Mouse (Mus musculus): ENCODE measurements at regions not wholly inside any gene's neighbourhood (a gene's known extent, or its start where the extent isn't known, plus 50 kb on each side); places are given as distances from the start of the nearest gene placed in this dataset.

- DNase-seq (ENCODE audit: low spot score) = no peak
Observed at GRCm38 (mm10) chr4:131107127-131107857, 163.1 kb downstream of the Matn1 start.

GRCm38 (mm10) chr4:131112536-131112935 lies 168.4 kb downstream of the Matn1 start:
- H3K4me1 ChIP-seq (ENCODE audit: control insufficient read depth, insufficient read depth, low read length) = no peaks in the 10 kb centered on the region
- H3K27me3 ChIP-seq (replicated peaks; ENCODE audit: control insufficient read depth, insufficient read depth, low read length) = no peaks in the 10 kb centered on the region
- 72% methylated on average over 6 of the region's 6 CpGs for WGBS
- H3K4me3 ChIP-seq (ENCODE audit: low read depth, low read length) = no peak overlapping the region
- ATAC-seq (ENCODE audit: low read depth) (no peak), DNase-seq (ENCODE audit: low spot score) (no peak)
- no peak overlapping the region for H3K4me2 ChIP-seq (ENCODE audit: low read depth, low read length)
- H3K9ac ChIP-seq (ENCODE audit: low read depth, low read length) = no peak overlapping the region
- no peak overlapping the region for H3K27ac ChIP-seq (replicated peaks; ENCODE audit: low read depth, low read length)
- no peaks in the 10 kb centered on the region for H3K36me3 ChIP-seq (ENCODE audit: control insufficient read depth, insufficient read depth, low read length)
- no peaks in the 10 kb centered on the region for H3K9me3 ChIP-seq (ENCODE audit: control insufficient read depth, low read length)

More at GRCm38 (mm10) chr4:131107127-131107857, 163.1 kb downstream of the Matn1 start:
- ATAC-seq (ENCODE audit: low read depth) = no peak
- WGBS = 64% methylated on average over 13 of the region's 13 CpGs
- no peak overlapping the region for H3K27ac ChIP-seq (replicated peaks; ENCODE audit: low read depth, low read length)
- no peaks in the 10 kb centered on the region for H3K4me1 ChIP-seq (ENCODE audit: control insufficient read depth, insufficient read depth, low read length)
- no peak overlapping the region for H3K4me2 ChIP-seq (ENCODE audit: low read depth, low read length)
- H3K4me3 ChIP-seq (ENCODE audit: low read depth, low read length) = no peak overlapping the region
- no peaks in the 10 kb centered on the region for H3K9me3 ChIP-seq (ENCODE audit: control insufficient read depth, low read length)
- no peaks in the 10 kb centered on the region for H3K36me3 ChIP-seq (ENCODE audit: control insufficient read depth, insufficient read depth, low read length)
- no peak overlapping the region for H3K9ac ChIP-seq (ENCODE audit: low read depth, low read length)
- no peaks in the 10 kb centered on the region for H3K27me3 ChIP-seq (replicated peaks; ENCODE audit: control insufficient read depth, insufficient read depth, low read length)

GRCm38 (mm10) chr4:131113727-131114303 lies 169.6 kb downstream of the Matn1 start:
- DNase-seq (ENCODE audit: low spot score) (no peak), ATAC-seq (ENCODE audit: low read depth) (no peak)
- no peak overlapping the region for H3K4me2 ChIP-seq (ENCODE audit: low read depth, low read length)
- H3K9me3 ChIP-seq (ENCODE audit: control insufficient read depth, low read length) = no peaks in the 10 kb centered on the region
- H3K36me3 ChIP-seq (ENCODE audit: control insufficient read depth, insufficient read depth, low read length) = no peaks in the 10 kb centered on the region
- H3K4me1 ChIP-seq (ENCODE audit: control insufficient read depth, insufficient read depth, low read length) = no peaks in the 10 kb centered on the region
- H3K27me3 ChIP-seq (replicated peaks; ENCODE audit: control insufficient read depth, insufficient read depth, low read length) = no peaks in the 10 kb centered on the region
- WGBS = 35% methylated on average over 10 of the region's 10 CpGs
- H3K4me3 ChIP-seq (ENCODE audit: low read depth, low read length) = no peak overlapping the region
- H3K27ac ChIP-seq (replicated peaks; ENCODE audit: low read depth, low read length) = no peak overlapping the region
- H3K9ac ChIP-seq (ENCODE audit: low read depth, low read length) = no peak overlapping the region

DNA sequence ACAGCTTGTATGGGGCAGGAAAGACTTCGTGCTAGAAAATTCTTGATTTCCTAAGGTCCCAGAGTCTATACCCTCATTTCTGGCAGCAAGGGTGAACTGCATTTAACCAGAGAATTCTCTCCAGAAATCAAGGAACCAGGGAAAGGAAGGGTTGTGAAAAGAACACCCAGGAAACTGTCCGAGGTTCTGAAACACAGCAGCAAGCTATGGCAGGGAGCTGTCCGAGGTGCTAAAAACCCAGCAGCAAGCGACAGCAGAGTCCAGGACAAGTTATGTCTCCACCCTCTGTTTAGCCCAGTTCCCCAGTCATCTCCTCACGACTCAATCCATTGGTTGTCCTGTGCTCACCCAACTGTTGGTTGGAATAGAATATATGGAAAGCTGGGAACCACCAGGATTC lies 171.1 kb downstream of the Matn1 start:
- peak; percentile 92 for DNase-seq (ENCODE audit: low spot score)
- WGBS = 12% methylated on average over 5 of the region's 5 CpGs
- Histone ChIP-seq H3K9ac (ENCODE audit: low read depth, low read length) (no peak overlapping the region), H3K27me3 (replicated peaks; ENCODE audit: control insufficient read depth, insufficient read depth, low read length) (no peaks in the 10 kb centered on the region), H3K4me1 (ENCODE audit: control insufficient read depth, insufficient read depth, low read length) (no peaks in the 10 kb centered on the region), H3K36me3 (ENCODE audit: control insufficient read depth, insufficient read depth, low read length) (no peaks in the 10 kb centered on the region), H3K9me3 (ENCODE audit: control insufficient read depth, low read length) (no peaks in the 10 kb centered on the region), H3K4me3 (ENCODE audit: low read depth, low read length) (no peak overlapping the region), H3K27ac (replicated peaks; ENCODE audit: low read depth, low read length) (no peak overlapping the region), H3K4me2 (ENCODE audit: low read depth, low read length) (no peak overlapping the region)
- no peak for ATAC-seq (ENCODE audit: low read depth)

DNA sequence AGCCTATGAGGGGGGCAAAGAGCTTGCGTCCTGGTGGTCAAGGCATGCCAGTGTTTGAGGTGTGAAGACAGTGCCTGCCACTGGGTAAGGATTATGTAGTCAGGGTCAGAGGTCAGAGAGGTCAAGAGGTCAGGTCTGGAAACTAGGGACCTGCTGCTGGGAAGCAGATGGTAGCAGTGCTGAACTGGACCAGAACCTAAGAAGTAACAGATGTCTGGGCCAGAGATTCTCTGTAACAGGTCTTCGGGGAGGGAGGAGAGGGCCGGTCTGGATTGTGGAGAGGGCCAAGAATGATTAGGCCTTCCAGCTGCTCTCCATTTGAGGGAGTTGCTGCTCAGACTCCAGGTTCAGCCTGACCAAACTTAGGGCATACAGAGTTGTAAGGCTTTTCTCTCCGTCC lies 174.4 kb downstream of the Matn1 start:
- Histone ChIP-seq H3K27ac (replicated peaks; ENCODE audit: low read depth, low read length) (no peak overlapping the region), H3K9ac (ENCODE audit: low read depth, low read length) (no peak overlapping the region), H3K27me3 (replicated peaks; ENCODE audit: control insufficient read depth, insufficient read depth, low read length) (no peaks in the 10 kb centered on the region), H3K4me2 (ENCODE audit: low read depth, low read length) (no peak overlapping the region), H3K36me3 (ENCODE audit: control insufficient read depth, insufficient read depth, low read length) (no peaks in the 10 kb centered on the region), H3K4me1 (ENCODE audit: control insufficient read depth, insufficient read depth, low read length) (no peaks in the 10 kb centered on the region), H3K9me3 (ENCODE audit: control insufficient read depth, low read length) (no peaks in the 10 kb centered on the region), H3K4me3 (ENCODE audit: low read depth, low read length) (no peak overlapping the region)
- DNase-seq (ENCODE audit: low spot score) = no peak
- WGBS = 37% methylated on average over 4 of the region's 4 CpGs
- ATAC-seq (ENCODE audit: low read depth) = no peak

DNA sequence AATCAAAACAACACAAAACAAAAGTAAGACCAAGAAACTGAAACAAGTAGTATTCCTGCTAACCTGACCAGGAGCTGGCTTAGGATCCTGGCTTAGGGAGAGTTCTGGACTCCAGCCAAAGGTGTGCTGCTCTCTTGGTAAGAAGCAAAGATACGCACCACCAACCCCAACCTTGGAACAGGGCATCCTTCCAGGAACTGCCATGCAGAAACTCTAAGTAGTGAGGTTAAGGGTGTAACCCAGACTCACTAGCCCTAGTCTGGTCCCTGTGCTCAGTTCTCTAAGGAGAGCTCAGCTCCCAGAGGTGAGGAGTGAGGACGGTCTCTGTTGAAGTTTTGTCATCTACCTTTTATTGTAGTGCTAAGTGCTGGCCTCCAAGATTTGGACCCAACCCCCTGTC lies 175.4 kb downstream of the Matn1 start:
- no peak overlapping the region for H3K9ac ChIP-seq (ENCODE audit: low read depth, low read length)
- H3K4me3 ChIP-seq (ENCODE audit: low read depth, low read length) = no peak overlapping the region
- no peaks in the 10 kb centered on the region for H3K4me1 ChIP-seq (ENCODE audit: control insufficient read depth, insufficient read depth, low read length)
- no peaks in the 10 kb centered on the region for H3K27me3 ChIP-seq (replicated peaks; ENCODE audit: control insufficient read depth, insufficient read depth, low read length)
- no peak overlapping the region for H3K27ac ChIP-seq (replicated peaks; ENCODE audit: low read depth, low read length)
- no peaks in the 10 kb centered on the region for H3K9me3 ChIP-seq (ENCODE audit: control insufficient read depth, low read length)
- DNase-seq (ENCODE audit: low spot score) = no peak
- WGBS = 86% methylated on average over 2 of the region's 2 CpGs
- H3K4me2 ChIP-seq (ENCODE audit: low read depth, low read length) = no peak overlapping the region
- no peaks in the 10 kb centered on the region for H3K36me3 ChIP-seq (ENCODE audit: control insufficient read depth, insufficient read depth, low read length)
- ATAC-seq (ENCODE audit: low read depth) = no peak

- DNase-seq (ENCODE audit: low spot score) (no peak), ATAC-seq (ENCODE audit: low read depth) (no peak)
- no peaks in the 10 kb centered on the region for H3K4me1 ChIP-seq (ENCODE audit: control insufficient read depth, insufficient read depth, low read length)
- no peak overlapping the region for H3K4me2 ChIP-seq (ENCODE audit: low read depth, low read length)
- WGBS = 87% methylated on average over 5 of the region's 5 CpGs
- H3K4me3 ChIP-seq (ENCODE audit: low read depth, low read length) = no peak overlapping the region
- H3K27ac ChIP-seq (replicated peaks; ENCODE audit: low read depth, low read length) = no peak overlapping the region
- no peaks in the 10 kb centered on the region for H3K9me3 ChIP-seq (ENCODE audit: control insufficient read depth, low read length)
- H3K36me3 ChIP-seq (ENCODE audit: control insufficient read depth, insufficient read depth, low read length) = no peaks in the 10 kb centered on the region
- no peak overlapping the region for H3K9ac ChIP-seq (ENCODE audit: low read depth, low read length)
- no peaks in the 10 kb centered on the region for H3K27me3 ChIP-seq (replicated peaks; ENCODE audit: control insufficient read depth, insufficient read depth, low read length)
Observed at GRCm38 (mm10) chr4:131120680-131121079, 176.5 kb downstream of the Matn1 start.

- Histone ChIP-seq H3K4me1 (ENCODE audit: control insufficient read depth, insufficient read depth, low read length) (no peaks in the 10 kb centered on the region), H3K9me3 (ENCODE audit: control insufficient read depth, low read length) (no peaks in the 10 kb centered on the region), H3K36me3 (ENCODE audit: control insufficient read depth, insufficient read depth, low read length) (no peaks in the 10 kb centered on the region), H3K9ac (ENCODE audit: low read depth, low read length) (no peak overlapping the region), H3K27me3 (replicated peaks; ENCODE audit: control insufficient read depth, insufficient read depth, low read length) (no peaks in the 10 kb centered on the region), H3K4me3 (ENCODE audit: low read depth, low read length) (no peak overlapping the region), H3K4me2 (ENCODE audit: low read depth, low read length) (no peak overlapping the region), H3K27ac (replicated peaks; ENCODE audit: low read depth, low read length) (no peak overlapping the region)
- no peak for ATAC-seq (ENCODE audit: low read depth)
- WGBS = 45% methylated on average over 7 of the region's 7 CpGs
- peak; percentile 19 for DNase-seq (ENCODE audit: low spot score)
Observed at GRCm38 (mm10) chr4:131125975-131126374, 181.8 kb downstream of the Matn1 start.

GRCm38 (mm10) chr4:131126901-131127300 lies 182.7 kb downstream of the Matn1 start:
- WGBS = 84% methylated on average over 6 of the region's 6 CpGs
- no peaks in the 10 kb centered on the region for H3K9me3 ChIP-seq (ENCODE audit: control insufficient read depth, low read length)
- H3K9ac ChIP-seq (ENCODE audit: low read depth, low read length) = no peak overlapping the region
- DNase-seq (ENCODE audit: low spot score) (no peak), ATAC-seq (ENCODE audit: low read depth) (no peak)
- no peaks in the 10 kb centered on the region for H3K27me3 ChIP-seq (replicated peaks; ENCODE audit: control insufficient read depth, insufficient read depth, low read length)
- no peak overlapping the region for H3K4me3 ChIP-seq (ENCODE audit: low read depth, low read length)
- H3K4me2 ChIP-seq (ENCODE audit: low read depth, low read length) = no peak overlapping the region
- H3K36me3 ChIP-seq (ENCODE audit: control insufficient read depth, insufficient read depth, low read length) = no peaks in the 10 kb centered on the region
- H3K4me1 ChIP-seq (ENCODE audit: control insufficient read depth, insufficient read depth, low read length) = no peaks in the 10 kb centered on the region
- H3K27ac ChIP-seq (replicated peaks; ENCODE audit: low read depth, low read length) = no peak overlapping the region

All from embryonic facial prominence, embryonic 14.5 days (tissue).